Mouse (Mus musculus) ES-Bruce4 (cell line): ENCODE results near the gene Polr3b.

Experiments used
- CTCF ChIP-seq: IDR thresholded peaks from one replicate; pipeline ENCODE4 v1.8.1; 2011; ENCODE audit warnings: low read depth, low read length
- EP300 ChIP-seq: IDR thresholded peaks from 2 replicates; pipeline ENCODE4 v1.6.1; 2011; ENCODE audit warnings: low read depth, low read length; ENCODE audit not compliant: insufficient read depth
- POLR2A ChIP-seq: IDR thresholded peaks from one replicate; pipeline ENCODE4 v1.8.1; 2011; ENCODE audit warnings: low read length; ENCODE audit not compliant: insufficient read depth

GRCm38 (mm10) chr10:84686705-84687104, 64.6 kb downstream of the Polr3b start:
- no peak for TF ChIP-seq EP300
- no peak for TF ChIP-seq CTCF
- no peak for TF ChIP-seq POLR2A
